Mouse (Mus musculus) testis, postnatal 10 days (tissue): ENCODE data around the gene Igf2r.

ENCODE experiments used
- DNase-seq: peaks from one replicate; pipeline ENCODE4 v3.0.0; 2021; ENCODE audit warnings: low spot score

The Igf2r gene

DNA sequence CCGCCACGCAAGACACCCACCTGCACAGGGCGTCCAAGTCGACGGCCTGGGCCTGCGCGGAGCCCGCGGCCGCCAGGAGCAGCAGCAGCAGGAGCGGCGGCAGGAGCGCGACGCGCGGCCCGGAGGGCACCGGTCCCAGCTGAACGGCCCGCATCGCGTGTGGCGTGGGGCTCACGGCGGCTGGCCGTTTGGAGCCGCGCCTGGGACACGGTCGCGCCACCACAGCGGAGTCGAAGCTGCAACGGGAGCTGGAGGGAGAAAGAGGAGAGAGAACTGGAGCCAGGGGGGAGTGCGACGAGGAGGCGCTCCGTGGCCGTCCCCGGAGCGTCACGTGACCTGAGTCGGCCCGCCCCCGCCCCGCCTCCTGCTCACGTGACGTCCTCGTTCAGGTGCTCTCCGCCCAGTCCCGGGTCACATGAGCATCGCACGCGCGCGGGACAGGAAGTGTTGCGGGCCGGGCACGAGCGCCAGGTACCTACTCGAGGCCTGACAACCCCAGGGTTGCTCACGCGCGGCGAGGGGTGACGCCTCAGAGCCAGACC is at the start of gene Igf2r:
Gene Igf2r (minus strand): TSS at position 285 of the 542 bp plus-strand sequence.
- peak; percentile 90 for DNase-seq

DNA sequence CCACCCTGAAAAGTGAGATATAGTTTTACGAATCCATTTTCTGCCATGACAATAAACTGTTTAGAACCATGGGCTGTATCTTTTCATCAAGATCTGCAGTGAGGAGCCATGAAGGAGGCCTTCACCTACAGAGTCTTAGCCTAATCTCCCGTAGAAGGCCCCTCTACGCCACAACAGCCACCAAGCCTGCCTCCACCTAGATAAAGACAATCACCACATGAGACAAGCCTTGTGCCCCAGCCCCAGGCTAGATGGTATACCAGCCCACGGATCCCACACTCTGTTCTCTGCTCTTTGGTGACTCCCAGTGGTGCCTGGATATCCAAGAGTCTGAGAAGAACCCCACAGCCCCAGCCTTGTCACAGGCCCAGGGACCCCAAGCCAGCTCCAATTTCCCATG is 46.4 kb upstream of the Igf2r start:
- DNase-seq, result peak; percentile 35

DNA sequence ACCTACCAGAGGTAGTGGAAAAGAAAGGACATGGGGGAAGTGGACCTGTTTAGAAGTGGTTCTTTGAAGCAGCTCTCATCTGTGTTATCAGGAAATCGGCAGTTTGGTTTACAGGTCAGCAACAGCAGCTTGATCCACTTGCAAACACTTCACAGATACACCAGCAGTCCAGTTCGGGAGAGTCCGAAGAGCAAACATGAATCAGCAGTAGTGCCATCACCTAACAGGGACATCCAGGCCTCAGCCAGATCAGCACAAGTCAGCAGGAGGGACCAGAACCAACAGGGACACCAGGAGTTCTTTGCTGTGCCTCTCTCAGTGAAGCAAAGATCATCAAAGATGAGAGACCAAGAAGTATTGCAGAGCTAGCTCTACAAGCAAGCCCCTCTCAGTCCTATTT is 45.0 kb upstream of the Igf2r start:
- peak; percentile 26 for DNase-seq

DNA sequence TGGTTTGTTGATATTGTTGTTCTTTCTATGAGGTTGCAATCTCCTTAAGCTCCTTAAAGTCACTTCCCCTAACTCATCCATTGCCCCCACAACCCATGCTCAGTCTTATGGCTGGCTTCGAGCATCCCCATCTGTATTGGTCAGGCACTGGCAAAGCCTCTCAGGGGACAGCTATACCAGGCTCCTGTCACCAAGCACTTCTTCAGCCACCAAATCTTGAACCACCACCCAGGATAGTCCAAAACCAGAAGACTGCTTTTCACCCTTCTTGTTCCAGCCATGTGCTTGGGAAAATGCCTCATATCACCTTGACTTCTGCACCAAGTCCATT is 41.5 kb upstream of the Igf2r start:
- peak; percentile 26 for DNase-seq

DNA sequence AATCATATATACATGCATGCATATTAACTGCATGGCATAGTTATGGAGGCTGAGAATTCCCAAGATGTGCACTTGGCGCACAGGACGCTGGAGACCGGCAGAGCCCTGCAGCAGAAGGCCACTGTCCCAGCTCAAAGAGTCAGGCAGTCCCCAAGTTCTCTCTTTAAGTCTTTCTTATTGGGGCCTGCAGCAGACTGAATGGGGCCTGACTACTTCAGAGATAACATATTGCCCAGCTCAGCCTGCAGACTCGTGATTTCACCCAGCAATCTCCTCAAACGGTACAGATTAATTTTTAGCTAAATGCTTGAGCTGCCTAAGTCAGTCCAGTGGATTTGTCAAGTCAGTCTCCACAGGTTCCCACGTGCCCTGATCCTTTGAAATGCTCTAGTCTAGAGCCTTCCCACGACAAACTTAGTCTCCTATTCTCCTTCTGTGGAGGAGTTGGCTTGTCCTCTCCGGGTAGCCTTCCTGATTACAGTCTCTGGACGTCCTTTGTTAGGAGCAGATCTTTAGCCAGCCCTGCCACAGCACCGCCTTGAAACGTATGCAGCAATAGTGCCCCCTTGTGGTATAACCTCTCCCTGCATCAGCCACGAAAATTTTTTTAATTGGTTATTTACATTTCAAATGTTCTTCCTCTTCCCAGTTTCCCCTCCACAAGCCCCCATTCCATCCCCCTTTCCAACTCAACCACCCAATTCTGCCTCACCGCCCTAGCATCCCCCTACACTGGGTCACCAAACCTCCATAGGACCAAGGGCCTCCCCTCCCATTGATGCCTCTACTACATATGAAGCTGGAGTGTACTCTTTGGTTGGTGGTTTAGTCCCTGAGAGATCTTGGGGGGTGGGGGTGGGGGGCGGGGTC is 40.9 kb upstream of the Igf2r start:
- DNase-seq, result peak; percentile 79

DNA sequence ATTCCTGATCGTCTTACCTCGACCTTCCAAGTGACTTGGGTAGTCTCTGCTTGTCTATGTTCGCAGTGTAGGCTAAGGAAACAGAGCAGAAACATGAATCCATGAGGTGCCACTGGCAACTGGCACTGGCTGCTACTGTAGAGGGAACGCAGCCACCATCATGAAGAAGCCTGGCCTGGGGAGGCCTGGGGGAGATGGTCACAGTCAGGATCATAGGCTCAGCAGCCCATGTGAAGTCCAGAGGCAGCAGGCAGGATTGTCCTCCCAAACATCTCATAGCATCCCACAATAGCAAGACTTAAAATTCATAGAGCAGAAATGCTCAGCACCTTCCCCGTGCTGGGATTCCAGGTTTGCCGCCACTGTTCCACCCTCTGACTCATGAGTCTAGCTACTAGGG is 39.4 kb upstream of the Igf2r start:
- peak; percentile 36 for DNase-seq

DNA sequence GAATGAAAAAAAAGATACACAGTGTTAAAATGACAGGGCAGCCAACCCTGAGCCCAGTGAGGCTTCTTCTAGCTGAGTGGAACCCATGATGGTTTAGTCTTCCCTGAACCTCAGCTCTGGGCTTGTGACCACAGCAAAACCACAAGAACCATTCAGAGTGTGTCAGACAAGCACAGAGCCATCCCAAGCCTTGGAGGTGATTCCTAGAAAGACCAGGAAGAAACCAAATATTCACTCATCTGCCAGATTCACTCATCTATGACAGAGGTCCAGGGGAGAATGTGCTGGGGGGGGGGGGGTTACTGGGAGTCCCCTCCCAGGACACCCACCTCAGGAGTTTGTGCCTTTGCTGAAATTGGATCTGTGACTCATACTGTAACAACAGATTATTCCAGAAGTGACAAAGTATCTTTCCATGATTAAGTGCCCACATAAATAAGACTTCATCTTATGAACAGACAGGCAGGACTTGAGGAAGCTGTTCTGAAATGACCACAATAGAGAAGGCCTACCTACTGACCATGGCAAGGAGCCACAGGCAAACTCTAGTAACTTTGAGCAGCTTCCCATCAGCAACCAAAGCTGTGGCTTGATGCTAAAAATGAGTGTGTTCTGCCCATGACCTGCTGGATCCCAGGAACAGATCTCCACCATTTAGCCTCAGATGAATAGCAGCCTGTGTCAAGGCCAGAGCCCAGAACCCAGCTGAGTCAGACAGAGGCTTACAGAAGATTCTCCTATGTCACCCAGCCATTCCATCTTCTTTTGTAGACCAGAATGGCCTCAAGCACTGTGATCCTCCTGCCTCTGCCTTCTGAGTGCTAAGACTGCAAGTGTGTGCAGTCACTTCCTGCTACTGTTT is 35.4 kb upstream of the Igf2r start:
- DNase-seq, result peak; percentile 30

DNA sequence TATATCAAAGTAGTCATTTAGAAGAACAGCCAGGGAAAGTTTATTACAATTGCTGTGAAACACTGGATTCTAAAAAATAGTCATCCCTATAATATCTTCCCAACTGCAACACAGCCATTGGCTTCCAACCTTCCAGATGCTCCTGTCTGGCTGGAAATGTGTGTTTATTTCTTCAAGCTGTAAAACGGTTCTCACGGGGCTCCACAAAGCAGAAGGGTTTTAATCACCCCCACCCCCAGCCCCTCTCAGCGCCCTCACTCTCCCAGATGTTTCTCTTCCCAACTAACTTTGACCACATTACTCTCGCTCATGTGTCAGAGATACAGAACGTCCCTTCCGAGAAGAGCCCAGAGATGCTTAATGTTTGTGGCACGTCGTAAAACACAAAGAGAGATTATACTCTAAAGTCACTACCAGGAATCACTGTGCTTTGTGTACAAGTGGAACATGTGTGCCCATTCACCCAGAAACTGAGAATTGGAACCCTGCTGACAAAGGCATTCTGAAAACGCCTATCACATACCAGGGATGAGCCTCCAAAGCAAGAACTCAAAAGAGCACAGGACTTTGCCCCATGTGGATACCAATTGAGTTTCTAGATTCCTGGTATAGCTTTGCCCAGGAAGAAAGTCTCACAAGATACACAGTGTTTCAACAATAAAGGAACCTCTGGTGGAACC is 32.5 kb upstream of the Igf2r start:
- peak; percentile 25 for DNase-seq

DNA sequence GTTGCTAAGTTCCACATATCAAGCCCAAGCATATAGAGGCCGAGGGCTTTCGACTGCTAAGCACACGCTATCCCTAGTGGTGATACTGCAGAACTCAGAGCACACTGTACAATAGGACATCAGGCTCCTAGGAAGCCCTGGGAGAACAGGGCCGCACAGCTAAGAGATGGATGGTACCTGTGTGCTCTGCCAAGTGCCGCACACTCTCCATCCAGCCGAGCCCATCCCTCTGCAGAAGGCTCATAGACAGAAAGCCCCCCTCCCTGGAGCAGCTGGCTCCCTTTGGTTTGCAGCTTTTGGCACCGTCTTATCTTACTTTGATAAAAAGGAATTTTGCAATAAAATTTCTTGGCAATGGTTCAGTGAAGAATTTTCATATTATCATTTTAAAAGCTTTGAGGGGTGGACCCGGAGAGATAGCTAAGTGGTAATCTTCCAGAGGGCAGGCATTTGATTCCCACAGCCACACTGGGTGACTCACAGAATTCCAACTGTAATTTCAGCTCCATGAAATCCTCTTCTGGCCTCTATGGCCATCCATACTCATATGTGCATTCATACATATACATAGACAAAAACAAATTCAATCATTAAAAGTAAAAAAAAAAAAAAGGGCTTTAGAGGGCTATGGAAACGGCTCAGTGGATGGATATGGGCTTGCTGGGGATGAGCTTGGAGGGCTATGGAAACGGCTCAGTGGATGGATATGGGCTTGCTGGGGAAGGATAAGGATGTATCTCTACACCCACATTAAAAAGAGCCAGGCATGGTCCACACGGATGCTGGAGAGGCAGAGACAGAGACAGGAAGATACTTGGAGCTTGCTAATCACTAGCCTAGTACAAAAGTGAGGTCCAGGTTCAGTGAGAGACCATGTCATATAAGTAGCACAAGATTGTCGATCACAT is 30.2 kb upstream of the Igf2r start:
- peak; percentile 32 for DNase-seq

DNA sequence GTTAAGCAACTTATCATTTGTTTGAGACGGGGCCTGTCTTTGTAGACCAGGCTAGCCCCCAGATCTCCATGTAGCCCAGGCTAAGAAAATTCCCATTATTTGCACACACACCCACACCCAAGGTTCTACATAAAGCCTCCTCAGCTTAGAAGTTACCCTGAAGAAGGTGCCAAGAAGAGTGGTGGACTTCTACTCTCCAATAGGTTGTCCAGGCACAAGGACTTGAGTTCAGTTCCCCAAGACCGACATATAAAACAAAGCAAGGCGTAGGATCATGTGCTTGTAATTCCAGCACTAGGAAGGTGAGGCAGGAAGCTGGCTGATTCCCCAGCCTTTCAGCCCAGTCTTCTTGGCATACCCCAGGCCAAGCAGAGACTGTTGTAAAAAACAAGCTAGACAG is 29.1 kb upstream of the Igf2r start:
- no peak for DNase-seq

DNA sequence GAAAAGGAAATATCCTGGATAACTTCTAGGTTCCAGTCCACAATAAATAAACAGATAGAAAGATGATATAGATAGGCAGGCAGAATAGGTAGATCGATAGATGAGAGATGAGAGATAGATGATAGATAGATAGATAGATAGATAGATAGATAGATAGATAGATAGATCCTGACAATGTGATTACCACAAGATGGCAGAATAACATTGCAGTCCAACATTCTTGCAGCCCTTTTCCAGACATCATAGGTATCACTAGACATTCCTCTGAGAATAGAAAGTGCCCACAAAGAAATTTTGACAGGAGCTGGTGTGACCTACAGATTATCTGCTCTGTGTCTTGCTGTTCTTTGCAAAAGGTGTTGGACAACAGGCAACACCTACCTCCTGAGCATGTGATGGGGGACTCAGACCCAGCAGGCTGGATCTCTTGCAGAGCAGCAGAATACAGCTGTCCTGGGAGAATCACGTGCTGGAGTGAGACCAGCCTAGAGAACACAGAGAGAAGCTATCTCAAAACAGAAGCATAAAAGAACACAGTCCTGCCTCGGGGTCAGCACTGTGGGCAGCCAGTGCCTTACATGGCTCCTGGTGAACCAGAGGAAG is 28.1 kb upstream of the Igf2r start:
- no peak for DNase-seq

DNA sequence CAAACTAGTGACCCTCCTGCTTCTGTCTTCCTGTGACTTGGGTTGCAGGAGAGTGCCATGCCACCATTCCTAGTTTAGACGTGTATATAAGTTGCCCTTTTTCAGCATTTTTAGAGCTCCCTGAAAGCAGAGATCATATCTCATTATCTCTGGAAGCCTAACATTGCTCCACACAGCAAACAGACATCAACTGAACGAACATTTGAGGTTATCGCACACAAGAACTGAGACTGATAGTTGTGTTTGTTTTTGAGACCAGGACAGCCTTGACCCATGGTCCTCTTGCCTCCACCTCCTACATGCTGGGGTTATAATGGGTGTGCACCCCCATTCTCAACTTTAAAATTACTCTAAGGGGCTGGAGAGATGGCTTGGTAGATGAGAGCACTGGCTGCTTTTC is 27.2 kb upstream of the Igf2r start:
- DNase-seq, result no peak

DNA sequence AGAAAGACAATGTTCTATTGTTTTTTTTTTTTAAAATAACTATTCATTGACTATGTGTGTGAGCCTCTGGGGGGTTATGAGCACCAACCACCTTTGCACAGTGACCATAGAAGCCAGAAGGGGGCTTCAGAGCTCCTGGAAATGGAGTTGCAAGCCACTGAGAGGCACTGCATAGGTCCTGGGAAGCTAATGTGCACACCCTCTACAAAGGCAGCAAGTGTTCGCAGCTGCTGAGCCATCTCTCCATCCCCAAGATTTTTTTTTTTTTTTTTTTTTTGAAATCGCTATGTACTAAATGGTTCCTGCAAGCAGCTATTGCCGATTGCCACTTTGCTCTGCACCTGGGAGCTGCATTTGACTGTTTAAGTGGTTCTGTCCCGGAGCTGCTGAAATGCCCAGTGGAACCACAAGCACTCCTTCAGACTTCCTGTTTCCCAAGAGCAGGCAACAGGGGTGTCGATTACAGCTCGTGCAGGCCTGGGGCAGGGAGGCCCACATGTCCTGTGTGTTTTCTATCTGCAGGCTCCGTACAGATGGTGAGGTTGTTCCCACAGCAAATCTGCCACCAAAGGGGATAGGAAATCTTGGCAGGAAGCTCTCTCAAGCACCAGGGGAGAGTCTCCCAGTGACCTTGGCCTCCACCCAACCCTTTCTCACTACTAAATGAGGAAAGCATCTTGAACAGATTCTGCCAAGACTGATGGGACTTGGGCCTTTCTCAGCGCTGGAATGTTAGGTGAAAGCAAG is 24.4 kb upstream of the Igf2r start:
- DNase-seq, result peak; percentile 84

DNA sequence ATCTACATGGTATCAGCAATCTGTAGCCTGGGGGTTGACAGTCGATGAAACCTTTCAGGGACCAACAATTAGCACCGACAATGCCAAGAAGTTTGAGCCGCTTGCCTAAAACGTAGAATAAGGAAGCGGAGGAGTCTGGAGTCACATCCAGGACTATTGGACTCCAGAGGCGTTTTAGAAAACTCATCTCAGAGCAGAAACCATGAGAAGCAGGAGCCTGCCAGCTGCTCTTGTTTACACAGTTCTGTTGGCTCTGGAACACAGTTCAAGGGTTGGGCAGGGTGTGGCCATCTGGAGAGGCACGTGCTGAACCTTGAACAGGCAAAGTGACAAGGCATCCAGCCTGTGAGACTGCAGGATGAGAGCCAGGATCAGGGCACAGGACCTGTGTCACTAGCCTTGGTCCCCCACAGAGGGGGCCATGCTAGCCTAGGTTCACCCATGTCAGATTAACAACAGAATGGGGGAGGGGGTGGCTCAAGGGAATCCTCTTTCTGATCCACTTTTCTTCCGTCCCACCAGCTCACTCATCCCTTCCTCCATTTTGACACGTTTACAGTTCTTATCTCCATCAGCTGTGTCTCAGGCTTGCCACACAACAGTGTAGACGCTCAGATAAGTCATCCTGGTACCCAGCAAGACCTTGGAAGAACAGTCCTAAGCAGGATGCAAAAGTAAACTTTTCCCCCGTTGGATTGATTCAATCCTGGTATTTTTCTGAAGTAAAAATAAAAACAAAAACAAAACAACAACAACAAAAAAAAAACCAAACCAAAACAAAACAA is 23.1 kb upstream of the Igf2r start:
- peak; percentile 57 for DNase-seq

DNA sequence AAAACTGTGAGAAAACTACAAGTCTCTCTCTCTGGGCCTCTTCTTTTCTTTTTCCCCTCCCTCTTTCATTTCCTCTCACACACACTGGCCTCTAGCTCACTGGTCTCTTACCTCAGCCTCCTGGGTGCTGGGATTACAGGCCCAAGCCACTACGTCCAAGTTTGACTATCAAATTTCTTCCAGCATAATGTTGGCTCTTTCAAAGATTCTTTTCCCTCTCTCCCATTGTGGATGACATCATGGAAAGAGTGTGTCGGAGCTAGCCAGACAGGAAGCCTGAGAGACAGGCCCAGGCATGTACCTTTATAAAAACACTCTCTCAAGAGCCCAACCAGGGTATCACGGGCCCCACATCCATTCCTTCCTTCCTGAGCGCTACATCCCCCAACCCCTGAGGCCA is 22.0 kb upstream of the Igf2r start:
- DNase-seq, result no peak

DNA sequence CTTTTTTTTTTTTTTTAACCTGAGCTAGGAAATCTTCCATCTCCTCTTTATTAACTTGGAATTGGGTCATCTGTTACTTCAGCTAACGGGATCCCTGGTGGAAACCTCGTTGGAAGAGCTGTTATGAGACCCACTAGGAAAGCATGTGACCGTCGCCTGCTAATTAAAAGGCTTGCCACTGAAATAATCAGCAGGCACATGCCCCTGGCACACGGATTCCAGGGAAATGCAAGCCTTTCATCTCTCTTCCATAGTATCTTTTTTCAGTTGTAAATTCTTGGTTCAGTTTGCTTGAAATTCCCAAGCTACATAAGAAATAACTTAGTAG is 21.6 kb upstream of the Igf2r start:
- no peak for DNase-seq

DNA sequence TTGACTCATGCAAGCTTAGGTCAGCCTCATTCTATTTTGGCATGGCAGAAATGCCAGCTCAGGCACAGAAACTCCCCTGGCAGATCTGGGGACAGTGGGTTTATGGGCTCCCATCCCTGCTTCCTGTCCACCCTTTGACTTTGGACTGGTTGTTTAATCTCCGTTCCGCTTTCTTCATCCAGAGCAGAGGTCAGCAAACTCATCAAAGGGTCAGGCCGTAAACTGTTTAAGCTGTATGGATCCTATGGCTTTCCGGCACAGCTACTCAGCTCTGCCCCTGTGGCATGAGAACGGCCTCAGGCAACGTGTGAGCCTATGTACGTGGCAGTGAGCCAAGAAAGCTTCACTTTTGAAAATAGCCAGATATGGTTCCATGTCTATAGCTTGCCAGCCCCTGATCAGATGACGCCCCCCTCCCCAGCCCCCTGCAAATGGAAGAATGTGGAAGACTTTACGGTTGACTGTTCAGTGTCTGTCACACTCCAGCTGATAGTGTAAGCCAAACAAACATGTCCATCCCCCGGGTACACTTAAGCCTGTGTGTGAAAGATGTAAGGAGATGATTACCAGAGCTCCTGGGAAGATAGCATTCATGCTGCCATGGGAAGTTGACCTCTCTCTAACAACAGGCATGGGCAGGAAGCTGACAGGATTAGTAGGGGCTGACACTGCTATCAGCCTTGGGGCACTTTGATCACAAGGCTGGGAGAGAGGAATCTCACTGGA is 21.1 kb upstream of the Igf2r start:
- DNase-seq, result no peak

DNA sequence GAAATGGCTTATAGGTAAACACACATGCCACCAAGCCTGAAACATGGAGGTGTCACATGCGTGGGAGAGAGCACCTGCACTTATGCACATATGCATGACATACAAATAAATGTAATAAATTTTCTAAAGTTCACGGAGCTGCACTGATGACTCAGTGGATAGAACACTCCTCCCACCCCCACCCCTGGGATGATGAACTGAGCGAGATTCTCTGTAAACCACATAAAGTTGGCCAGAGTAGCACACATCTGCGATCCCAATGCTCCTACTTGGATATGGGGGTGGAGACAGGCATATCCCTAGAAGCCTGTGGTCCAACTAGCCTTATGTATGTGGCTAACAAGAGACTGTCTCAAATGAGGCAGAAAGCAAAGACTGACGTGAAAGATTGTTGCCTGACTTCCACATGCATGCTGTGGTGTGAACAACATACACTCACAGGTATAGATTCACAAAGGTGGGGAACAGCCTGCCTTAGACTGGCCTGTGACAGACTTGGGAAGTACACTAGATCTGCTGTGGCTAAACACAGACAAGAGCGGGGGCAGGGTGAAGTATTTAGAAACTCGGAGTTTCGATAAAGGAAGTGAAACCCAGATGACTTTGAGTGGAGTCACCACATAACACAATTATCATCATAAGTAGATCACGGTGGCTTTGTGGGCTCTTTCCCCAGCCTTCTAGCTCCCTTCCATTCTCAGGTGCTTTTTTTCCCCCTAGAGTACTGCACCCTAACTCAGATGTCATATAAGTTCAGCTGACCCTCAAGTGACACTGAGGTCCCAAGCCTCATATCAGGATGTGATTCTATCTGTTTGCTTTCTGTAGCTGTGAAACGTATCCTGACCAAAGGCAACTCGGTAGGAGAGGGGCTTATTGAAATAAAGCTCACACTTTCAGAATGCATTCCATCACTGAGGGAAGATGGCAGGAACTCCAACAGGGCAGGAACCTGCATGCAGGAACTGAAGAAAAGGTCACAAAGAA is 13.7 kb upstream of the Igf2r start:
- DNase-seq, result no peak
